Mouse (Mus musculus) midbrain, embryonic 11.5 days (tissue): ENCODE measurements around the gene Hsd17b2. TPM values are rescaled to one million over a fixed set of nuclear protein-coding genes. Genes with fewer than 3 reads are reported as not detected.

Experiments
- ATAC-seq: fragments of 200-750 bp; cut with Nextera tagmentation; 2 replicates; pipeline ENCODE4 v1.8.0; 2017; ENCODE audit warnings: moderate TSS enrichment, moderate library complexity; ENCODE audit not compliant: low FRiP score
- DNase-seq: peaks from one replicate; pipeline ENCODE4 v3.0.0; 2015; ENCODE audit warnings: low spot score; ENCODE audit errors: missing footprints
- H3K27ac ChIP-seq: fragments of 300-500 bp; sonication (generic); 2 replicates; pipeline ENCODE4 v1.5.1; 2014; ENCODE audit warnings: low read depth, low read length
- H3K27me3 ChIP-seq: fragments of 300-500 bp; sonication (generic); 2 replicates; pipeline ENCODE4 v1.6.1; 2014; ENCODE audit warnings: mild to moderate bottlenecking, low read length, moderate library complexity, mixed read lengths; ENCODE audit not compliant: control insufficient read depth, insufficient read depth
- H3K36me3 ChIP-seq: fragments of 300-500 bp; sonication (generic); 2 replicates; pipeline ENCODE4 v1.6.1; 2014; ENCODE audit warnings: mild to moderate bottlenecking, low read length, moderate library complexity, mixed read lengths; ENCODE audit not compliant: control insufficient read depth, insufficient read depth
- H3K4me1 ChIP-seq: fragments of 300-500 bp; sonication (generic); 2 replicates; pipeline ENCODE4 v1.6.1; 2014; ENCODE audit warnings: low read length; ENCODE audit not compliant: control insufficient read depth, insufficient read depth
- H3K4me2 ChIP-seq: fragments of 300-500 bp; sonication (generic); 2 replicates; pipeline ENCODE4 v1.6.1; 2014; ENCODE audit warnings: mild to moderate bottlenecking, moderate library complexity
- H3K4me3 ChIP-seq: fragments of 300-500 bp; sonication (generic); 2 replicates; pipeline ENCODE4 v1.5.1; 2014; ENCODE audit warnings: low read depth, low read length
- H3K9ac ChIP-seq: fragments of 300-500 bp; sonication (generic); 2 replicates; pipeline ENCODE4 v1.6.1; 2014; ENCODE audit warnings: low read length
- H3K9me3 ChIP-seq: fragments of 300-500 bp; sonication (generic); 2 replicates; pipeline ENCODE4 v1.6.1; 2016; ENCODE audit warnings: low read length; ENCODE audit not compliant: control insufficient read depth
- WGBS: fragments of 180-500 bp; shearing (Covaris S2); extraction: QIAGEN DNeasy Blood & Tissue Kit; methylation state at CpG from one replicate; pipeline ENCODE4 v1.1.7; 2014; 5-methylcytosine and 5-hydroxymethylcytosine counted together
- polyA plus RNA-seq: library from polyadenylated mRNA; unstranded; fragments of >200 nt; fragmentation: Nextera tagmentation; extraction: Ambion mirVana; gene quantifications from 2 replicates; pipeline ENCODE4 v1.2.1, GENCODE M21; 2014

Gene Hsd17b2
- polyA plus RNA-seq, 1 experiment from 2014 or later: not detected

DNA sequence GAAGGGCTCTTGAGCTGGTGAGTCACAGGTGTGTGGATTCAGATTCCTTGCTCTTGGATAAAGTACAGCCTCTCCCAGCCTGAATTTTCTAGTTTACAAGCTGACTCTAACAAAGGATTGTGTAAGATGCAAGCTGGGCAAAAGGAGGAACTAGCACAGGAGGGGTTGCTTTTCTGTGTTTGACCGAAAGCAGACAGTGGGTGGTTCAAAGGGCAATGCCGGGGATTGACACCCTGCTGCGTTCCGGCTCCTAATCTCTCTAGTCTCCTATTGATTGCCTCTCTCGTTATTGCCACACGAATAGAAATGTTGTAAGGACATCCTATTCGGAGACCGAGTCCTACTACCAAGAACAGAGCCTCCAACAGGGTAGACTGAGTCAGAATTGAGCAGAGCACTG is 1.0 kb upstream of the Hsd17b2 start:
- Histone ChIP-seq H3K4me3 (no peak overlapping the region), H3K27ac (no peak overlapping the region), H3K4me1 (no peaks in the 10 kb centered on the region), H3K36me3 (no peaks in the 10 kb centered on the region), H3K9ac (no peak overlapping the region), H3K27me3 (no peaks in the 10 kb centered on the region), H3K9me3 (no peaks in the 10 kb centered on the region), H3K4me2 (no peak overlapping the region)
- no peak for ATAC-seq
- 22% methylated on average over 8 of the region's 8 CpGs for WGBS
- DNase-seq: peak; percentile 79

DNA sequence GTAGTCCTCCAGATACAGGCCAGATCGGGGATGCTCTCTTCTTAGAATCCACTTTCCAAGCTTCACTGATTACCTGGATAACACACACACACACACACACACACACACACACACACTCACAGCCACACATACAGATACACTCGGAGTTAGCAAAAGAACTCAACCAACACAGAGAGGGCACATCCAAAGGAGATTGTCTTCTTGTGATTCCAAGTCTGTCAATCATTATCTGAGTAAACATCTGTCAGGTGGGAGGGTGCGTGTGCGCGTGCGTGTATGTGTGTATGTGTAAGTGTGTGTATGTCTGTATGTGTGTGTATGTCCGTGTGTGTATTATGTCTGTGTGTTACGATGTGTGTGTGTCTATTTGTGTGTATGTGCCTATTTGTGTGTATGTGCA is 458 bp upstream of the Hsd17b2 start:
- no peak for ATAC-seq
- no peak overlapping the region for H3K4me3 ChIP-seq
- no peak overlapping the region for H3K4me2 ChIP-seq
- no peak overlapping the region for H3K9ac ChIP-seq
- H3K4me1 ChIP-seq: no peaks in the 10 kb centered on the region
- DNase-seq: no peak
- H3K9me3 ChIP-seq: no peaks in the 10 kb centered on the region
- H3K27ac ChIP-seq: no peak overlapping the region
- H3K27me3 ChIP-seq: no peaks in the 10 kb centered on the region
- no peaks in the 10 kb centered on the region for H3K36me3 ChIP-seq
- 87% methylated on average over 8 of the region's 8 CpGs for WGBS

DNA sequence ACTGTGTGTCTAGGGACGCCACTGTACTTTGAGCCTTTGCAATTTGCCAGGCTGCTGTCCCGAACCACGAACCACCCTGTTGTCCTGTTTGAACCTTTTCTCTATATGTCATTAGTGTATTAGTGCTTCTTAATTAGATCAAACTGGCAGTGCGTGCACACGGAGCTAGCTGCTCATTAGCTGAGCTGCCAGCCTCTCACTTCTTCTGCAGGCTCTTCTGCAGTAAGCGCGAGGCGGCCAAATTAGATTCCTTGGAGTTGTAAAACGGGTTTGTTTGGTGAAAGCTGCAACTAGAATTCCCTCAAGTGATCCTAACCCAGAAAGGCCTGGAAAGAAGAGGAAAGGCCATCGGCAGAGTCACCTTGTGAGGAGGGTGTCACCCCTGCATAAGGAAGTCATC is 997 bp downstream of the Hsd17b2 start:
- DNase-seq (no peak), ATAC-seq (no peak)
- H3K9me3 ChIP-seq: no peaks in the 10 kb centered on the region
- no peak overlapping the region for H3K4me2 ChIP-seq
- WGBS: 67% methylated on average over 10 of the region's 10 CpGs
- no peak overlapping the region for H3K9ac ChIP-seq
- H3K4me3 ChIP-seq: no peak overlapping the region
- no peaks in the 10 kb centered on the region for H3K4me1 ChIP-seq
- H3K36me3 ChIP-seq: no peaks in the 10 kb centered on the region
- no peaks in the 10 kb centered on the region for H3K27me3 ChIP-seq
- H3K27ac ChIP-seq: no peak overlapping the region

DNA sequence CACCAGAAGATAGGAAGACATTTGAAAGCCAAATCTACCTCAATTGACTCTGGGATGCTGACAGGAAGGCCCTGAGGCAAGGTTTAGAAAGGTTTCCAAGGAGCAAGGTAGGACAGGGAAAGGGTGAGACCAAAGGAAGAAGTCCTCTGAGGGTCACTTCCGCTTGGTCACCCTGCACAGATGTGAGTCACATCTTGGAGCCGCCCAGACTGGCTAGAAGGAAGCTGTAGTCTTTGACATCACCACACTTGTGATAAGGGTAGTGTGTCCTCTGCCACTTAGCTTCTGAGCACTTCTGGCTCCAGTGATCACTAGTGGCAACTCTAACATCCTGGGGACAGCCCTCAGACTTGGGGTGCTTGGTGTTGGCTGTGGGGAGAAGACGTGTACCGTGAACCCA is 4.4 kb downstream of the Hsd17b2 start:
- Histone ChIP-seq H3K4me1 (no peaks in the 10 kb centered on the region), H3K27me3 (no peaks in the 10 kb centered on the region), H3K9ac (no peak overlapping the region), H3K4me2 (no peak overlapping the region), H3K27ac (no peak overlapping the region), H3K4me3 (no peak overlapping the region), H3K36me3 (no peaks in the 10 kb centered on the region), H3K9me3 (no peaks in the 10 kb centered on the region)
- no peak for ATAC-seq
- WGBS: 91% methylated on average over 4 of the region's 4 CpGs
- no peak for DNase-seq

DNA sequence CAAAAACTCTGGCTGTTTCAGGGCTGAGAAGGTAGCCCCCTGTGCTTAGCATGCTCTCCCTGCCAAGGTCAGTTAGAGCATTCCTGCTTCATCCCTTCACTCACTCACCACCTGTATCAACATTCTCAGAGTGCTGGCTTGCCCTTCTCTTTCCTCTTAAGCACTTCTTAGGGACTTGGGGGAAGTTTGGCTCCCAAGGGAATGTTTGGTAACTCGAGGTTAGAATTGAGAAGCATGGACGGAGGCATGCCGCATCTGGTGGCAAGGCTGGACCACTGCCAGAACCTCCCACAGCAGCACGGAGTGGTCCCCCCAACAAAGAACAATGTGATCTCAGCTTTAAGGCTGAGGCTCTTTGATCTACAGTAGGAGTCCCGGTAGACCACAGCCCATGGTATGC is 10.5 kb downstream of the Hsd17b2 start:
- H3K27ac ChIP-seq: no peak overlapping the region
- no peaks in the 10 kb centered on the region for H3K9me3 ChIP-seq
- no peaks in the 10 kb centered on the region for H3K4me1 ChIP-seq
- DNase-seq: peak; percentile 73
- ATAC-seq: no peak
- H3K9ac ChIP-seq: no peak overlapping the region
- no peaks in the 10 kb centered on the region for H3K27me3 ChIP-seq
- WGBS: 83% methylated on average over 5 of the region's 5 CpGs
- H3K4me3 ChIP-seq: no peak overlapping the region
- no peak overlapping the region for H3K4me2 ChIP-seq
- no peaks in the 10 kb centered on the region for H3K36me3 ChIP-seq

DNA sequence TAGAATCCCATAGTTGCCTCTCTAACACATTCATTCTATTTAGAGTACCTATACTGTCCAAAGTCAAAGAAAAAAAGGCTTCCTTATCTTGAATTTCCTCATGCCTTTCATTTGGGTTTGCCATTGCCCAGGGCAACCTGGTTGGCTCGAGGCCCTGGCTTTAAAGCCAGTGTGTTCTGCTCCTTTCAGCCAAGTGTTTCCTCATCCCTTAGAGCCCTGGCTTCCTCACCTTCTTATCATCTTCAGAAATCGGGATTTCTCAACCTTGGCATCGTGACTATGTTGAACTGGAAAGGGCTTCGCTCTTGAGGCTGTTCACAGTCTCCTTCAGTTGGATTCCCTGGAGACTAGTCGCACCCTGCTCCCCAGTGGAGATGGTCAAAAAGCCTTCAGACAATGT is 12.9 kb downstream of the Hsd17b2 start:
- no peaks in the 10 kb centered on the region for H3K36me3 ChIP-seq
- DNase-seq (no peak), ATAC-seq (no peak)
- H3K4me3 ChIP-seq: no peak overlapping the region
- H3K4me1 ChIP-seq: no peaks in the 10 kb centered on the region
- H3K27me3 ChIP-seq: no peaks in the 10 kb centered on the region
- no peaks in the 10 kb centered on the region for H3K9me3 ChIP-seq
- whole genome bisulfite sequencing: 86% methylated on average over 5 of the region's 5 CpGs
- H3K9ac ChIP-seq: no peak overlapping the region
- no peak overlapping the region for H3K27ac ChIP-seq
- no peak overlapping the region for H3K4me2 ChIP-seq

DNA sequence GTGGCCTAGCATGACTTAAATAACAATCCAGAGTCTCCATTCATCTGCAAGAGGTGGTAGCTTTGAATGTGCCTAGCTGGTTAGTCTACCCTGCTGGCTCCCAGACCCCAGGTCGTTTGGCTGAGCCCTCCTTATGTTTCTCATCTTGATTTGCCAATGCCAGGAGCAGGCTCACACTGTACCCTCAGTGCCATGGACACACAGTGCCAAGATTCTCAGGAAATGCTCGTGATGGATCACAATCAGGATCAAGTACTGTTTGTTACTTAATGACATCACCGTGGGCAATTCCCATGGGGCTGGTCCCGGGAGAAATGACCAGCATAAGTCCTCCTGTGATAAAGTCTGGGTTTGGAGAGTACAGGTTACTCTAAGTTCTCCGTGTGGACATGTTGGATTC is 14.2 kb downstream of the Hsd17b2 start:
- Histone ChIP-seq H3K27ac (no peak overlapping the region), H3K9me3 (no peaks in the 10 kb centered on the region), H3K4me2 (no peak overlapping the region), H3K9ac (no peak overlapping the region), H3K27me3 (no peaks in the 10 kb centered on the region), H3K4me3 (no peak overlapping the region), H3K36me3 (no peaks in the 10 kb centered on the region), H3K4me1 (no peaks in the 10 kb centered on the region)
- 83% methylated on average over 5 of the region's 5 CpGs for WGBS
- peak; percentile 75 for DNase-seq
- ATAC-seq: no peak

DNA sequence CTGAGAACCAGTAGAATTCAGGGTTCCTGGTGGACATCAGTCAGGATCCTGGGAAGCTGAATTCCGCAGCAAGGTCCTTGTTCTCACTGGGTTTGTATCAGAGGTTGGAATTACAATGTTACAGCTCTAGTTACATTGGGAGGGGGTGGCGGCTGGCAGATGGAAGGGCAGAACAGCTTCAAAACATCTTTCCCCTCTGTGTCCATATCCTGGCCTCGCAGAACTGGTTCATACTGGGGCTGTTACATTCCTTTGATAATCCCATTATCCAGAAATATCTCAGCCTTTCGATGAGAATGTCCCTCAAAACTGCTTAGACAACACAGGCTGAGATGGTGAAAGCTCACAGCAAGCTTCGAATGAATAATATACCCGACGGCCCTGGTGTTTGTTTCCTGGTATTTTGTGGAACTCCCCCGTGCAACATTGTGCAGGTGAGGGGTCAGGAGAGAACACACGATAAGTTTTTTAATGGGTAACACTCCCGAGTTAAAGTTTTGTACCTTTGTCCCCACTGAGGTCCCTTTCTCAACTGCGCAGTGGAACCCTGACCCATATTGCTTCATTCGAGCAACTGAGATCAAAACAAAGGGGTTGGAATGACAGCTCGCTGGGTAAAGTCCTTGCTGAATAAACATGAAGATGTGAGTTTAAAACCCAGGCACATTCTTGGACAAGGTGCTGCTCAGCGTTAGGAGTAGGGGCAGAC is 16.6 kb downstream of the Hsd17b2 start:
- Histone ChIP-seq H3K36me3 (no peaks in the 10 kb centered on the region), H3K9ac (no peak overlapping the region), H3K4me1 (no peaks in the 10 kb centered on the region), H3K9me3 (no peaks in the 10 kb centered on the region), H3K4me2 (no peak overlapping the region), H3K27me3 (no peaks in the 10 kb centered on the region), H3K27ac (no peak overlapping the region), H3K4me3 (no peak overlapping the region)
- DNase-seq (peak; percentile 70), ATAC-seq (no peak)
- 77% methylated on average over 14 of the region's 14 CpGs for WGBS

DNA sequence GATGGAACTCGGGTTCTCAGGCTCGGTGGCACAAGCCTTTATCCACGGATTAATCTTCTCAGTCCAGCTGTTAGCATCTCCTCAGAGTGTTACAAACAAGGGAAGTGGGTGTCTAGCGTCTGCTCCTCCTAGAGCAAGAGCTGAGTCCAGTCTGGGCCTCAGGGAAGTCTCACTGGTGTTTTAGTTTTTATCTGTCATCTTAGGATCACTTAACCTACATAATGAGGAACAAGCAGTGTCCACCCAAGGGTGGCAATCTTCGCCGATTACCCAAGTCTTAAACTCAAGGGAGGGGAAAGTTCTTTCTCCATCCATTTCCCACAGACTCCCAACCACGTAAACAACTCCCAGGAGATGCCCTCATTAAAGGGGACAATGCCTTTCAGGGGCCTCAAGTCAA is 24.8 kb downstream of the Hsd17b2 start:
- no peak overlapping the region for H3K4me2 ChIP-seq
- no peaks in the 10 kb centered on the region for H3K9me3 ChIP-seq
- 58% methylated on average over 7 of the region's 7 CpGs for WGBS
- ATAC-seq: no peak
- H3K4me3 ChIP-seq: no peak overlapping the region
- H3K4me1 ChIP-seq: no peaks in the 10 kb centered on the region
- no peak overlapping the region for H3K27ac ChIP-seq
- DNase-seq: peak; percentile 70
- H3K36me3 ChIP-seq: no peaks in the 10 kb centered on the region
- no peaks in the 10 kb centered on the region for H3K27me3 ChIP-seq
- no peak overlapping the region for H3K9ac ChIP-seq
